Mouse (Mus musculus) ES-E14 (cell line): ENCODE data around the gene Nudt9. TPM values are rescaled to one million over a fixed set of nuclear protein-coding genes. Genes with fewer than 3 reads are reported as not detected.

Source experiments
- DNase-seq: peaks from one replicate; pipeline ENCODE4 v3.0.0-alpha.2; 2013; ENCODE audit warnings: low read depth, low spot score
- H3K27ac ChIP-seq: 2 replicates; pipeline ENCODE4 v1.5.1; 2012; ENCODE audit warnings: low read depth, mild to moderate bottlenecking, low read length, moderate library complexity, mixed read lengths; ENCODE audit not compliant: poor library complexity, insufficient read depth, severe bottlenecking
- H3K36me3 ChIP-seq: 2 replicates; pipeline ENCODE4 v1.6.1; 2012; ENCODE audit warnings: mild to moderate bottlenecking, low read length, moderate library complexity, mixed read lengths; ENCODE audit not compliant: control insufficient read depth, poor library complexity, insufficient read depth, severe bottlenecking
- H3K4me1 ChIP-seq, 2 experiments: fragments of 150-350 bp in 1 of 2; sonication (generic) in 1 of 2; 2 replicates each; pipeline ENCODE4 v1.6.1; 2012; ENCODE audit warnings: low read length in 2 of 2, mild to moderate bottlenecking in 1 of 2, mixed read lengths in 1 of 2; ENCODE audit not compliant: control insufficient read depth in 2 of 2, insufficient read depth in 2 of 2, poor library complexity in 1 of 2
- H3K4me3 ChIP-seq, 2 experiments: fragments of 150-350 bp in 1 of 2; sonication (generic) in 1 of 2; 2 replicates each; pipeline ENCODE4 v1.5.1; 2012; ENCODE audit warnings: low read length in 2 of 2, low read depth in 1 of 2, mild to moderate bottlenecking in 1 of 2, mixed read lengths in 1 of 2; ENCODE audit not compliant: insufficient read depth in 1 of 2, poor library complexity in 1 of 2, severe bottlenecking in 1 of 2
- H3K9ac ChIP-seq: 2 replicates; pipeline ENCODE4 v1.6.1; 2012; ENCODE audit warnings: low read depth, mild to moderate bottlenecking, low read length, mixed read lengths; ENCODE audit not compliant: poor library complexity, insufficient read depth, severe bottlenecking
- H3K9me3 ChIP-seq: fragments of 150-350 bp; sonication (generic); 2 replicates; pipeline ENCODE4 v1.6.1; 2012; ENCODE audit warnings: low read depth, mild to moderate bottlenecking, low read length; ENCODE audit not compliant: control insufficient read depth, insufficient read depth
- CHD2 ChIP-seq: IDR thresholded peaks from 2 replicates; pipeline ENCODE4 v1.6.1; 2014; ENCODE audit warnings: mild to moderate bottlenecking, low read depth, low read length, inconsistent platforms
- HCFC1 ChIP-seq: IDR thresholded peaks from 2 replicates; pipeline ENCODE4 v1.6.1; 2012; ENCODE audit warnings: low read length, inconsistent platforms, borderline replicate concordance; ENCODE audit not compliant: insufficient read depth
- MAFK ChIP-seq: IDR thresholded peaks from 2 replicates; pipeline ENCODE4 v1.6.1; 2014; ENCODE audit warnings: mild to moderate bottlenecking, low read depth, low read length, inconsistent platforms; ENCODE audit not compliant: insufficient read depth
- ZC3H11A ChIP-seq: IDR thresholded peaks from 2 replicates; pipeline ENCODE4 v1.6.1; 2012; ENCODE audit warnings: low read depth, mild to moderate bottlenecking, inconsistent platforms, low read length, borderline replicate concordance
- ZNF384 ChIP-seq: IDR thresholded peaks from 2 replicates; pipeline ENCODE4 v1.6.1; 2012; ENCODE audit warnings: low read depth, low read length, inconsistent platforms
- in situ Hi-C, 2 experiments: fragments of 600-800 bp; cut with MboI; formaldehyde crosslinking; loops; one replicate each; pipeline ENCODE4 v1.15.1; 2025; ENCODE audit warnings: low sequenced_read_pairs in 2 of 2, inconsistent platforms in 1 of 2; ENCODE audit not compliant: unreplicated experiment in 2 of 2
- total RNA-seq: library from RNA; depleted of rRNA; stranded (reverse); fragments of 300-350 nt; gene quantifications from 2 replicates; pipeline ENCODE4 v1.2.3, GENCODE M21; 2012

Gene Nudt9
- total RNA-seq, 1 experiment, result 55.4 TPM

- no peak for TF ChIP-seq MAFK
- TF ChIP-seq ZC3H11A, result no peak
- no peak for TF ChIP-seq CHD2
- TF ChIP-seq ZNF384, result no peak
- no peak for TF ChIP-seq HCFC1
- Histone ChIP-seq H3K4me3 (no peak overlapping the region), H3K36me3 (no peaks in the 10 kb centered on the region), H3K4me1 (0 out of 4 replicates have a peak, but pooled peaks cover under 1 to 2% of the 10 kb centered on the region in 2 experiments), H3K9me3 (no peaks in the 10 kb centered on the region), H3K27ac (no peak overlapping the region), H3K9ac (no peak overlapping the region)
- no peak for DNase-seq
- in situ Hi-C loops, result no loop called here
Observed at GRCm38 (mm10) chr5:104042906-104043305, 3.2 kb upstream of the Nudt9 start.

DNA sequence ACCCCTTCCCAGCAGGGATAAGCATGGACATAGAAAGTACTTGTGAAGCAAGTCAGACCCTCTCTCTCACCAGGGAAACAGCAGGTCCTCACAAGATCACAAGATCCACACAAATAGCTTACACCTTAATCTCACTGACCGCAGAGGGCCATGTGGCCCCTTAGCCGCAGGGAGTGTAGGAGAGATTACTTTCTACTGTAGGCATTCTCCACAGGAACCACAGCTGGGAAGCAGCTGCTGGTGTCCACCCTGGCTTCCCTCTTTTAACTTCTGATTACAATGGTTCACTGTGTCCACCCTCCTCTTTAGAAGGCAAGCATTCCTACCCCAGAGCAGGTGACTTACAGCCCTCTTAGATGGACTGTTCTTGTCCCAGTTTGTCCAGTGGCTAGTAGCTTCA, 2.4 kb upstream of the Nudt9 start:
- DNase-seq, result no peak
- Histone ChIP-seq H3K9ac (no peak overlapping the region), H3K4me1 (0 out of 4 replicates have a peak, but pooled peaks cover 1 to 2% of the 10 kb centered on the region in 2 experiments), H3K36me3 (no peaks in the 10 kb centered on the region), H3K4me3 (no peak overlapping the region), H3K9me3 (no peaks in the 10 kb centered on the region), H3K27ac (no peak overlapping the region)
- in situ Hi-C loops, result no loop called here
- no peak for TF ChIP-seq HCFC1
- no peak for TF ChIP-seq ZC3H11A
- TF ChIP-seq ZNF384, result no peak
- no peak for TF ChIP-seq MAFK
- no peak for TF ChIP-seq CHD2

DNA sequence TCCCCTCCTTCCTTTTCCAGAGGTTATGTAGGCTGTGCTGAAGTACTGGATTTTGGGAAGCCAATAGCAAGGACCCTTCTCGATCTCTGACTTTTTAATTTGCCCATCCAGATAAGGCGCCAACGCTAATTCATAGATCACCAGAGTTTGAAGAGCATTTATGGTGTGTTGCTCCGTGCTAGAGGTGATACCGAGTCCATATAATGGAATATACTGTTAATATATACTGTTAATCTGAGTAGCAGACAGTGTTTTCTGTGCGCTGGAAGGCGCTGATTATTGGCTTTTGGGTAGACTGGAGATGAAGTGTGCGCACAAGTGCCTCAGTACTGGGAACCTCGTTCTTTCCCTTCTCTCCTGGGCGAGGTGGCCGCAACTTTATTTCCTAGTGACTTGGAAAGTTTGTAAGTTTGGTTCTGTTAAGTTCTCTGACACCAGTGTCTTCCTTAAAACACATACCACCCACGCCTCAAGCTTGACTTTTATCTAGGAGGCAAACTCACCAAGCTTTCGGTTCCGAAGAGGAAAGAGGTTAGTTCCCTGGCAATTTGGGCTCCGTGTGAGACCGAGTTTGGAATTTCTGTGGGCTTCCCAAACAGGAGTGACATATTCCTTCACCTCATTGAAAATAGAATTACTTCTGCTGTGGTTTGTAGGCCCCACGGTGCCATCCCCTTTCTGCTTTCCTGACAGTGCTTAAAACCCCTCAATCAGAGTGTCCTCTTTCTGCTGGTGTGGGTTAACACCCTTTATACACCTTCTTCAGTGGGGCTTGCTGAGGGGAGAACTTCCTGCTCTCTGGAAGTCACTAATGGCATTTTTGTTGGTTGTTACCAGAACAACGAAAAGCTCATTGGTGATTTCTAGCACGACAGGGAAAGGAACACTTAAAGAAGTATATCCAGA, 1.3 kb downstream of the Nudt9 start:
- H3K9me3 ChIP-seq, result no peaks in the 10 kb centered on the region
- H3K36me3 ChIP-seq, result peaks cover 7% of the 10 kb centered on the region
- in situ Hi-C loops, result no loop called here
- TF ChIP-seq HCFC1 (no peak), ZNF384 (no peak), ZC3H11A (no peak), MAFK (no peak), CHD2 (no peak)
- peaks cover 1 to 6% of the 10 kb centered on the region in 2 experiments; a peak in 2 of 4 replicates for H3K4me1 ChIP-seq
- H3K27ac ChIP-seq, result peak overlapping the region; percentile 57
- H3K4me3 ChIP-seq, result peak overlapping the region; percentile 94 to 96
- peak overlapping the region; percentile 96 for H3K9ac ChIP-seq
- DNase-seq, result no peak

- H3K9ac ChIP-seq, result no peak overlapping the region
- no peaks in the 10 kb centered on the region for H3K9me3 ChIP-seq
- peaks cover 1 to 6% of the 10 kb centered on the region in 2 experiments; a peak in 2 of 4 replicates for H3K4me1 ChIP-seq
- peaks cover 7% of the 10 kb centered on the region for H3K36me3 ChIP-seq
- no peak for TF ChIP-seq ZNF384
- TF ChIP-seq MAFK, result no peak
- no peak for TF ChIP-seq CHD2
- TF ChIP-seq ZC3H11A, result no peak
- no peak for TF ChIP-seq HCFC1
- in situ Hi-C loops, result no loop called here
- peak overlapping the region in 1 of 2 experiments; percentile 96; a peak in 2 of 4 replicates for H3K4me3 ChIP-seq
- H3K27ac ChIP-seq, result no peak overlapping the region
- DNase-seq, result no peak
Observed at GRCm38 (mm10) chr5:104048139-104048538, 2.0 kb downstream of the Nudt9 start.
